In the genomic region with DNA sequence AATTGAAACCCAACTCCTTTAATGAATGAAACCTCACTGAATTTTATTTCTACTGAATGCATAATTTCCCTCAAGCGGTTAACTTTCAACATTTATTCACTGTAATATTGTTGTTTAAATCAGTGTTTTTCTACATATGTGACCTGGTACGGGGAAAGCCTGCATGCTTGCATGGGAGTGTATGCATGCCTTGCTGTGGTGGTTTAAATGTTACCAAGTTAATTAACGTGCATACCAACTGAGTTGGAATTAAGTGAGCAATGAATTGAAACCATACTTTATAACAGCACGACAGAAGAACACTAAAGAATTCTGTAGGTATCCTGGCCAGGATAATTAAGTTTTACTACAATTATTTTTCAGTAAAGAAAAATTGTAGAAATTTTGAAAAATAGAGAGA, we compare ENCODE assay signal across 28 mouse cellular contexts.
A peak's percentile ranks its signal among the peaks of the same experiment; 100 is the strongest.
DNase-seq lines count a peak whose midpoint lies in the region; ATAC-seq and TF ChIP-seq lines count a peak whose summit lies in the region.
"Had no signal": no experiment of that assay in that cellular context is flagged by ENCODE, and none has a peak within 500 bp of the region (broad histone marks: within the 10 kb centered on the region; RNA-seq: fewer than 3 reads in every experiment).

No protein-coding gene starts in this region.

- TF ChIP-seq CTCF in layer of hippocampus, adult 2 months (conservative IDR thresholded peaks at IDR 0.05), result no peak
- no peak for TF ChIP-seq CTCF in brain, embryonic 14.5 days (IDR thresholded peaks at IDR 0.05; ENCODE audit: borderline replicate concordance, extremely low read depth, insufficient read depth, insufficient read length)

- peak overlapping the region; percentile 71 for H3K27ac ChIP-seq in layer of hippocampus, adult 2 months
- 0 out of 2 replicates have a peak overlapping the region, but pooled peaks have one; percentile 25 for H3K27ac ChIP-seq in forebrain, embryonic 12.5 days
- H3K27ac ChIP-seq in forebrain, embryonic 16.5 days (ENCODE audit: low read length), result no peak overlapping the region
- H3K27ac ChIP-seq: embryonic facial prominence, embryonic 12.5 days; embryonic facial prominence, embryonic 15.5 days; gastrocnemius, adult 2 months; heart, embryonic 15.5 days; hindbrain, embryonic 10.5 days; hindbrain, embryonic 13.5 days; intestine, embryonic 15.5 days had no signal

- H3K4me2 ChIP-seq in forebrain, embryonic 12.5 days, result no peak overlapping the region
- H3K4me2 ChIP-seq in forebrain, embryonic 16.5 days (ENCODE audit: low read length), result peak overlapping the region; percentile 28; the same call in 1 of the 2 replicates
- H3K4me2 ChIP-seq: embryonic facial prominence, embryonic 12.5 days; embryonic facial prominence, embryonic 15.5 days; heart, embryonic 12.5 days; heart, embryonic 15.5 days; hindbrain, embryonic 13.5 days; intestine, embryonic 15.5 days had no signal

- 51% methylated on average over 4 of the region's 4 CpGs for WGBS in forebrain, embryonic 12.5 days
- WGBS in forebrain, embryonic 16.5 days, result 20% methylated on average over 4 of the region's 4 CpGs

- H3K27me3 ChIP-seq in forebrain, embryonic 12.5 days, result no peaks in the 10 kb centered on the region
- H3K27me3 ChIP-seq in forebrain, embryonic 16.5 days (replicated peaks; ENCODE audit: control insufficient read depth, insufficient read depth, low read length), result no peaks in the 10 kb centered on the region
- H3K27me3 ChIP-seq: embryonic facial prominence, embryonic 12.5 days; embryonic facial prominence, embryonic 15.5 days; heart, embryonic 12.5 days; heart, embryonic 15.5 days; hindbrain, embryonic 13.5 days; intestine, embryonic 15.5 days had no signal

- H3K36me3 ChIP-seq in forebrain, embryonic 12.5 days (replicated peaks), result no peaks in the 10 kb centered on the region
- no peaks in the 10 kb centered on the region for H3K36me3 ChIP-seq in forebrain, embryonic 16.5 days (ENCODE audit: control insufficient read depth, insufficient read depth)
- H3K36me3 ChIP-seq: embryonic facial prominence, embryonic 12.5 days; embryonic facial prominence, embryonic 15.5 days; heart, embryonic 12.5 days; heart, embryonic 15.5 days; hindbrain, embryonic 10.5 days; hindbrain, embryonic 13.5 days; intestine, embryonic 15.5 days had no signal

- ATAC-seq in forebrain, embryonic 12.5 days (ENCODE audit: low FRiP score), result peak; percentile 86; the same call in 1 of the 2 replicates
- ATAC-seq in forebrain, embryonic 16.5 days, result peak; percentile 50
- ATAC-seq: CD4-positive, CD25-positive, alpha-beta regulatory T cell, adult 4 months; hindbrain, embryonic 16.5 days; intestine, embryonic 15.5 days had no signal

- H3K4me1 ChIP-seq in forebrain, embryonic 12.5 days, result no peaks in the 10 kb centered on the region; the same call in 1 of the 2 replicates
- peaks cover 10% of the 10 kb centered on the region for H3K4me1 ChIP-seq in forebrain, embryonic 16.5 days (replicated peaks; ENCODE audit: control insufficient read depth, insufficient read depth, low read length)
- H3K4me1 ChIP-seq: embryonic facial prominence, embryonic 12.5 days; embryonic facial prominence, embryonic 15.5 days; heart, embryonic 12.5 days; heart, embryonic 15.5 days; hindbrain, embryonic 10.5 days; hindbrain, embryonic 13.5 days; intestine, embryonic 15.5 days had no signal

- no peaks in the 10 kb centered on the region for H3K9me3 ChIP-seq in forebrain, embryonic 12.5 days
- H3K9me3 ChIP-seq in forebrain, embryonic 16.5 days (ENCODE audit: control insufficient read depth, low read length), result no peaks in the 10 kb centered on the region
- H3K9me3 ChIP-seq: embryonic facial prominence, embryonic 12.5 days; embryonic facial prominence, embryonic 15.5 days; heart, embryonic 12.5 days; heart, embryonic 15.5 days; hindbrain, embryonic 10.5 days; hindbrain, embryonic 13.5 days; intestine, embryonic 15.5 days had no signal

- no peak overlapping the region for H3K9ac ChIP-seq in forebrain, embryonic 12.5 days
- H3K9ac ChIP-seq in forebrain, embryonic 16.5 days (replicated peaks; ENCODE audit: low read depth, low read length), result no peak overlapping the region
- H3K9ac ChIP-seq: embryonic facial prominence, embryonic 12.5 days; embryonic facial prominence, embryonic 15.5 days; heart, embryonic 12.5 days; heart, embryonic 15.5 days; hindbrain, embryonic 13.5 days; intestine, embryonic 15.5 days had no signal

- DNase-seq in layer of hippocampus, adult 2 months (ENCODE audit: low spot score in 2 of 2), result no peak
- DNase-seq in layer of hippocampus, adult 8-10 months (ENCODE audit: low spot score in 2 of 2), result no peak
- peak; percentile 58 for DNase-seq in brain, embryonic 14.5 days (ENCODE audit: low read depth)
- DNase-seq in gastrocnemius, postnatal 10 days, result no peak
- no peak for DNase-seq in urinary bladder, adult 2 months (ENCODE audit: low spot score)
- DNase-seq: adrenal gland, adult 2 months; adrenal gland, postnatal 14 days; cerebellum, adult 11 months; cerebellum, adult 2 months; cerebellum, adult 9-11 months; cerebellum, postnatal 25 days; gastrocnemius, adult 2 months; gastrocnemius, postnatal 25 days; heart, adult 18-20 months; heart, postnatal 10 days; heart, postnatal 36 days; kidney, adult 11 months had no signal

- no peak overlapping the region for H3K4me3 ChIP-seq in layer of hippocampus, adult 2 months
- no peak overlapping the region for H3K4me3 ChIP-seq in forebrain, embryonic 12.5 days (replicated peaks)
- H3K4me3 ChIP-seq in forebrain, embryonic 16.5 days (replicated peaks; ENCODE audit: low read length), result no peak overlapping the region
- H3K4me3 ChIP-seq: embryonic facial prominence, embryonic 12.5 days; embryonic facial prominence, embryonic 15.5 days; gastrocnemius, adult 2 months; heart, embryonic 12.5 days; heart, embryonic 15.5 days; hindbrain, embryonic 10.5 days; hindbrain, embryonic 13.5 days; intestine, embryonic 15.5 days had no signal

- TF ChIP-seq POLR2A in brain, embryonic 14.5 days (IDR thresholded peaks at IDR 0.05; ENCODE audit: borderline replicate concordance, extremely low read depth, insufficient read depth, insufficient read length, poor library complexity, severe bottlenecking), result no peak
